Mouse (Mus musculus) forebrain, embryonic 11.5 days (tissue): ENCODE results near the gene Rpap3. TPM values are rescaled to one million over a fixed set of nuclear protein-coding genes. Genes with fewer than 3 reads are reported as not detected.

Experiments used
- ATAC-seq: fragments of 200-750 bp; cut with Nextera tagmentation; replicated peaks from 2 replicates; pipeline ENCODE4 v1.8.0; 2017; ENCODE audit warnings: moderate TSS enrichment; ENCODE audit not compliant: low FRiP score
- DNase-seq: peaks from one replicate; pipeline ENCODE4 v3.0.0-alpha.2; 2017; ENCODE audit warnings: low spot score
- H3K27ac ChIP-seq: fragments of 300-500 bp; sonication (generic); 2 replicates; pipeline ENCODE4 v1.5.1; 2014; ENCODE audit warnings: low read depth, low read length
- H3K27me3 ChIP-seq: fragments of 300-500 bp; sonication (generic); 2 replicates; pipeline ENCODE4 v1.6.1; 2014; ENCODE audit warnings: mild to moderate bottlenecking, low read length, mixed read lengths; ENCODE audit not compliant: control insufficient read depth, insufficient read depth
- H3K36me3 ChIP-seq: fragments of 300-500 bp; sonication (generic); 2 replicates; pipeline ENCODE4 v1.6.1; 2014; ENCODE audit warnings: mild to moderate bottlenecking, low read length, moderate library complexity, mixed read lengths; ENCODE audit not compliant: control insufficient read depth, insufficient read depth
- H3K4me1 ChIP-seq: fragments of 300-500 bp; sonication (generic); replicated peaks from 2 replicates; pipeline ENCODE4 v1.6.1; 2014; ENCODE audit warnings: low read length, mixed read lengths; ENCODE audit not compliant: control insufficient read depth, insufficient read depth
- H3K4me2 ChIP-seq: fragments of 300-500 bp; sonication (generic); 2 replicates; pipeline ENCODE4 v1.6.1; 2014; ENCODE audit warnings: low read depth, mild to moderate bottlenecking, low read length, moderate library complexity, mixed read lengths; ENCODE audit not compliant: severe bottlenecking
- H3K4me3 ChIP-seq: fragments of 300-500 bp; sonication (generic); 2 replicates; pipeline ENCODE4 v1.5.1; 2014; ENCODE audit warnings: low read depth, low read length
- H3K9ac ChIP-seq: fragments of 300-500 bp; sonication (generic); 2 replicates; pipeline ENCODE4 v1.6.1; 2014; ENCODE audit warnings: low read length
- H3K9me3 ChIP-seq: fragments of 300-500 bp; sonication (generic); 2 replicates; pipeline ENCODE4 v1.6.1; 2016; ENCODE audit warnings: low read length, mixed read lengths; ENCODE audit not compliant: control insufficient read depth
- WGBS: fragments of 180-500 bp; shearing (Covaris S2); extraction: QIAGEN DNeasy Blood & Tissue Kit; methylation state at CpG from one replicate; pipeline ENCODE4 v1.1.7; 2014; 5-methylcytosine and 5-hydroxymethylcytosine counted together
- polyA plus RNA-seq: library from polyadenylated mRNA; unstranded; fragments of >200 nt; fragmentation: Nextera tagmentation; extraction: Ambion mirVana; gene quantifications from 2 replicates; pipeline ENCODE4 v1.2.1, GENCODE M21; 2014

Rpap3 gene
- polyA plus RNA-seq, 1 experiment from 2014 or later = 48.5 TPM

DNA sequence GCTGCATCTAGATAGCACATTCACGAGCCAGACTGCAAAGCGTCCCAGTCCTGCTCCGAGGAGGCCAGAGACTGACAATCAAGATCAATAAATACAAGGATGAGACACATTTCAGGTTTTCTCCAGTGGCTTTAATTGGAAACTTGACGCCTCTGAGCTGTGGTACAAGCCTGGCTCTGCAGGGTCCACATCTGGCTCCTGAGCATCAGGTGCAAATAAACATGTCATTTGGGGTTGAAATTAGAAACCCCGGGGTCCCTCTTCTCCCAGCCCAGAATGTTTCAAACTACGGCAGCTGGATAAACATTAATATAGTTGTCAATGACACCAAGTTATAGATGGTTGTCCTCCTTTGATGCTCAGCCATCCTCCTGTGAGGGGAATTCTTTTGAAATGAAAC lies 5.3 kb upstream of the Rpap3 start:
- H3K27me3 ChIP-seq = no peaks in the 10 kb centered on the region
- no peak for DNase-seq
- no peaks in the 10 kb centered on the region for H3K9me3 ChIP-seq
- no peak overlapping the region for H3K9ac ChIP-seq
- no peak for ATAC-seq
- H3K27ac ChIP-seq = no peak overlapping the region
- no peak overlapping the region for H3K4me3 ChIP-seq
- H3K36me3 ChIP-seq = no peaks in the 10 kb centered on the region
- WGBS = 78% methylated on average over 6 of the region's 6 CpGs
- H3K4me1 ChIP-seq = no peaks in the 10 kb centered on the region
- no peak overlapping the region for H3K4me2 ChIP-seq

DNA sequence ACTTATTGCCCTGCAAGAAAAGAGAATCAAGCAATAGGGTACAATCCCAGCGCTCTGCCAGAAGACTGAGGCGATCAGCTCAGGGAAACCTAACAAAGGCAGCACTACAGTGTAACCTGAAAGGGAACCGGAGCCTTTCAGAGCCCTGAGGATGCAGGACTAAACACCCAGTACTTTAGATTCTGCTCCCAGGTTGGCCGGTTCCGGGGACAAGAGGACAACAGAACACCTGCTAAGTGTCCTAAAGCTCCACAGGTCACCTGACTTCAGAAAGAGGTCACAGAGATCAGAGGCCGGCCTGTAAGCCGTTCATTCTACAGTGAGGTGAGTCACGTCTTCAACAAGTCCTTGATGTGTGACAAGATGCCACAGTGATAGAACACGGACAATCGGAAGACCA lies 9.0 kb downstream of the Rpap3 start:
- Histone ChIP-seq H3K4me2 (no peak overlapping the region), H3K4me3 (no peak overlapping the region), H3K9me3 (no peaks in the 10 kb centered on the region), H3K27me3 (no peaks in the 10 kb centered on the region), H3K4me1 (no peaks in the 10 kb centered on the region), H3K9ac (no peak overlapping the region), H3K27ac (no peak overlapping the region), H3K36me3 (peaks cover 5% of the 10 kb centered on the region)
- 89% methylated on average over 10 of the region's 10 CpGs for WGBS
- ATAC-seq (no peak), DNase-seq (no peak)

DNA sequence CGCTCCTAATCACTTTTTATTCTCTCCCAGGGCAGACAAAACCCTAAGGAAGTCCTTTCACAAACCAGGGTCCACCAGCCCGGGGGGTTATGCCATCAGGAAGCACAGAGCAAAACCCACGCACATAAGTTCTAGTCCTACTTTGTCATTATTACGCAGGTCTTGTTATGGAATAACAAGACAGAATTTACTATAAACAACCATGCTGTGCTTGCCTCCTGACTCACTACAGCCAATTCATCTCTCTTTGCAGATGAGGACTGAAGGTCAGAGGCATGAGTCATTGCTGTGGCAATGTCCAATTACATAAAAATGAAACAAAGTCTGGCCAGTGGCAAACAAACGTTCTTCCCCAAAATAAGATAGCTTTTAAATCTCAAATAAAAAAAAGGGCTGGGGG lies 12.2 kb downstream of the Rpap3 start:
- Histone ChIP-seq H3K27ac (no peak overlapping the region), H3K9ac (no peak overlapping the region), H3K27me3 (no peaks in the 10 kb centered on the region), H3K4me1 (no peaks in the 10 kb centered on the region), H3K36me3 (peaks cover 8% of the 10 kb centered on the region), H3K4me3 (no peak overlapping the region), H3K4me2 (no peak overlapping the region), H3K9me3 (no peaks in the 10 kb centered on the region)
- DNase-seq (no peak), ATAC-seq (no peak)
- 92% methylated on average over 5 of the region's 5 CpGs for WGBS

GRCm38 (mm10) chr15:97684118-97684517 lies 21.5 kb downstream of the Rpap3 start:
- WGBS = 95% methylated on average over 9 of the region's 9 CpGs
- no peaks in the 10 kb centered on the region for H3K4me1 ChIP-seq
- H3K4me3 ChIP-seq = no peak overlapping the region
- peaks cover 4% of the 10 kb centered on the region for H3K36me3 ChIP-seq
- H3K27ac ChIP-seq = no peak overlapping the region
- H3K9me3 ChIP-seq = no peaks in the 10 kb centered on the region
- no peak overlapping the region for H3K9ac ChIP-seq
- DNase-seq (no peak), ATAC-seq (no peak)
- no peaks in the 10 kb centered on the region for H3K27me3 ChIP-seq
- no peak overlapping the region for H3K4me2 ChIP-seq

DNA sequence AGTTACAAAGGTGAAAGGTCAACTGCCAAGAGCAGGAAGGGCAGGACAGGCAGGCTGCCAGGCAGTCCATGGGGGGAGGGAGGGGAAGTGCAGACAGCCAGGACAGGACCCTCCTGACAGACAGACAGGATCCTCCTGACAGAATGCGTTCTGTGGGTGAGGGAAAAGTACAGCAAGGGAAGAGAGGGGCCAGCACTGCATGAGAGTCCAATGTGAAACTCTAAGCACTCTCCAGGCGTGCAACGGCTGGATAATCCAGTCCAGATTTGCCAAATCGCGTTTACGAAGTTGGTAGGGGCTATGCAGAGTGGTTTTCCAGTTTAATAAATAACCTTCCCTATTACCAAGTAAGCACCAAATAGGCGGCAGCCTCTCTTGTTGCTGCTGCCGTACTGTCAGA lies 23.6 kb downstream of the Rpap3 start:
- Histone ChIP-seq H3K4me1 (no peaks in the 10 kb centered on the region), H3K4me3 (no peak overlapping the region), H3K9ac (no peak overlapping the region), H3K9me3 (no peaks in the 10 kb centered on the region), H3K27ac (no peak overlapping the region), H3K4me2 (no peak overlapping the region), H3K27me3 (no peaks in the 10 kb centered on the region), H3K36me3 (peaks cover 2% of the 10 kb centered on the region; the same call in 1 of the 2 replicates)
- ATAC-seq = no peak
- WGBS = 89% methylated on average over 8 of the region's 8 CpGs
- DNase-seq = no peak

DNA sequence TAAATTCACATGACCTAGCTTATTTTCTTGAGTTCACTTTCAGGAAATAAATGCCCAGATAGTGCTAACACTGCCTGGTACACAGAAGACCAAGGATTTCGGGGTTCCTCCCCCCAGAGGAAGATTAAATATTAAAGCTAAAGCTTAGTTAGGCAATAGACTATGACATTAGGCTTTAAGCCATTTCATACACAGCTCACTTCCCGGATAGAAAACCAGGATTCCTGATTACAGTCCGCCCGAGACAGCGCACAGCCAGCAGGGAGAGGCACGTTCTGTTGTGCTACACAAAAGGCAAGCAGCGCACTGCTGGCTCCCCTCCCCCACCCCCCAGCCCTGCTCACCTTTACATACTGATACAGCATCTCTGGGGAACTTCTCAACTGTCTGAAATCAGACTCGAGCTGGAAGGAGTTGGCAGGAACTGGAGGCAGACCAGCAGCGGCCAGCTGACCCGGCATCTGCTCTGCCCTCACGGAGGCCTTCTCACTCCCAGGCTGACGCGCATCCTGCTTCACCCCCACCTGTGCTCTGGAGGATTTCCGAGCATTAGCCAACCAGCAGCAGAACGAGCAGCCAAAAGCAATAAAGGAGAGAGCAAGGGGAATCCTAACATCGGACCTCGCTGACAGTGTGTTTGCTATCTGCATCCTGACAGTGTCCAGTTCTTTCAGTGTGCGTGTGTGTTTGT lies 25.5 kb downstream of the Rpap3 start:
- no peaks in the 10 kb centered on the region for H3K4me1 ChIP-seq
- no peaks in the 10 kb centered on the region for H3K27me3 ChIP-seq
- no peak overlapping the region for H3K4me3 ChIP-seq
- ATAC-seq = no peak
- no peaks in the 10 kb centered on the region; the same call in 1 of the 2 replicates for H3K36me3 ChIP-seq
- H3K4me2 ChIP-seq = no peak overlapping the region
- 83% methylated on average over 18 of the region's 18 CpGs for WGBS
- no peak overlapping the region for H3K27ac ChIP-seq
- H3K9me3 ChIP-seq = no peaks in the 10 kb centered on the region
- no peak overlapping the region for H3K9ac ChIP-seq
- DNase-seq = no peak

- Histone ChIP-seq H3K4me2 (no peak overlapping the region), H3K27me3 (no peaks in the 10 kb centered on the region), H3K4me1 (no peaks in the 10 kb centered on the region), H3K27ac (no peak overlapping the region), H3K36me3 (peaks cover 3% of the 10 kb centered on the region), H3K9ac (no peak overlapping the region), H3K4me3 (no peak overlapping the region), H3K9me3 (no peaks in the 10 kb centered on the region)
- no peak for DNase-seq
- no peak for ATAC-seq
- WGBS = 97% methylated on average over 3 of the region's 3 CpGs
Observed at GRCm38 (mm10) chr15:97677341-97677740, 28.3 kb downstream of the Rpap3 start.

DNA sequence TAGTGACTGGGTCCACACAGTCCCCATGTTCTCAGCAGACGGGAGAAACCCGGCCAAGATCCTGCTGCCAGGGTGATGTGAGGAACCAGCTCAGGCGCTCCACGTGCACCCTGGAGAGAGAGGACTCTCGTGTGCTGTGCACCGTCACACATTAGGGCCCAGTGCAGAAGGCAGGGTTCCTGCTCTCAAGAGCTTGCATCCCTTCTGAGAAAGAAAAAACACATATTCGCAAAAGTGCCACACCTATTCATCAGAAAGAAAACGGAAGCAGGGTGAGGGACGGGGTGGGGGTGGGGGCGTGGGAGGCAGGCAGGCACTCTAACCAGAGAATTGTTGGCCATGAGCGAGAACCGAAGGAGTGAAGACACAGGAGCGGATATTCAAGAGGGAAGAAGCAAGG lies 29.7 kb downstream of the Rpap3 start:
- Histone ChIP-seq H3K27me3 (no peaks in the 10 kb centered on the region), H3K4me2 (no peak overlapping the region)
- WGBS = 92% methylated on average over 13 of the region's 13 CpGs

GRCm38 (mm10) chr15:97674423-97674822 lies 31.2 kb downstream of the Rpap3 start:
- WGBS = 93% methylated on average over 4 of the region's 4 CpGs
- no peak overlapping the region for H3K4me2 ChIP-seq
- no peaks in the 10 kb centered on the region for H3K9me3 ChIP-seq
- DNase-seq (no peak), ATAC-seq (no peak)
- peaks cover 3% of the 10 kb centered on the region for H3K36me3 ChIP-seq
- no peaks in the 10 kb centered on the region for H3K27me3 ChIP-seq
- no peaks in the 10 kb centered on the region for H3K4me1 ChIP-seq
- no peak overlapping the region for H3K27ac ChIP-seq
- H3K4me3 ChIP-seq = no peak overlapping the region
- H3K9ac ChIP-seq = no peak overlapping the region

More for the DNA sequence above, 29.7 kb downstream of the Rpap3 start:
- Histone ChIP-seq H3K4me1 (no peaks in the 10 kb centered on the region), H3K36me3 (peaks cover 3% of the 10 kb centered on the region), H3K9ac (no peak overlapping the region), H3K27ac (no peak overlapping the region), H3K4me3 (no peak overlapping the region), H3K9me3 (no peaks in the 10 kb centered on the region)
- ATAC-seq = no peak
- no peak for DNase-seq
